Mouse (Mus musculus): ENCODE data around the gene Il10rb. TPM values are rescaled to one million over a fixed set of nuclear protein-coding genes. Genes with fewer than 3 reads are reported as not detected.

Il10rb gene
- polyA plus RNA-seq, 1 experiment from 2014 or later, result 7.7 TPM

GRCm38 (mm10) chr16:91403784-91404183, 2.2 kb upstream of the Il10rb start:
- Histone ChIP-seq H3K9ac (ENCODE audit: low read length) (no peak overlapping the region), H3K4me3 (ENCODE audit: low read depth, low read length) (no peak overlapping the region), H3K4me1 (ENCODE audit: control insufficient read depth, insufficient read depth, low read length) (peaks cover 4% of the 10 kb centered on the region; the same call in 1 of the 2 replicates), H3K4me2 (ENCODE audit: low read length) (no peak overlapping the region), H3K27ac (ENCODE audit: low read depth, low read length) (no peak overlapping the region), H3K9me3 (replicated peaks; ENCODE audit: control insufficient read depth, low read length) (no peaks in the 10 kb centered on the region), H3K36me3 (ENCODE audit: control insufficient read depth, insufficient read depth, low read length) (peaks cover 15% of the 10 kb centered on the region; the same call in 1 of the 2 replicates), H3K27me3 (replicated peaks; ENCODE audit: control insufficient read depth, insufficient read depth, low read length) (no peaks in the 10 kb centered on the region)
- no peak for ATAC-seq
- DNase-seq (ENCODE audit: low spot score), result no peak
- 84% methylated on average over 9 of the region's 9 CpGs for WGBS

- 92% methylated on average over 8 of the region's 8 CpGs for WGBS
- ATAC-seq, result no peak
Observed at GRCm38 (mm10) chr16:91404187-91404586, 1.8 kb upstream of the Il10rb start.

GRCm38 (mm10) chr16:91404828-91405577, 961 bp upstream of the Il10rb start:
- Histone ChIP-seq H3K9ac (ENCODE audit: low read length) (no peak overlapping the region), H3K27me3 (replicated peaks; ENCODE audit: control insufficient read depth, insufficient read depth, low read length) (no peaks in the 10 kb centered on the region), H3K4me1 (ENCODE audit: control insufficient read depth, insufficient read depth, low read length) (peaks cover 4% of the 10 kb centered on the region; the same call in 1 of the 2 replicates), H3K4me2 (ENCODE audit: low read length) (no peak overlapping the region), H3K9me3 (replicated peaks; ENCODE audit: control insufficient read depth, low read length) (no peaks in the 10 kb centered on the region), H3K36me3 (ENCODE audit: control insufficient read depth, insufficient read depth, low read length) (peaks cover 15% of the 10 kb centered on the region; the same call in 1 of the 2 replicates), H3K4me3 (ENCODE audit: low read depth, low read length) (no peak overlapping the region), H3K27ac (ENCODE audit: low read depth, low read length) (no peak overlapping the region)
- ATAC-seq (no peak), DNase-seq (ENCODE audit: low spot score) (no peak)
- WGBS, result 72% methylated on average over 10 of the region's 10 CpGs

More at GRCm38 (mm10) chr16:91404187-91404586, 1.8 kb upstream of the Il10rb start:
- H3K27me3 ChIP-seq (replicated peaks; ENCODE audit: control insufficient read depth, insufficient read depth, low read length), result no peaks in the 10 kb centered on the region
- H3K4me1 ChIP-seq (ENCODE audit: control insufficient read depth, insufficient read depth, low read length), result peaks cover 4% of the 10 kb centered on the region; the same call in 1 of the 2 replicates
- H3K4me3 ChIP-seq (ENCODE audit: low read depth, low read length), result no peak overlapping the region
- H3K36me3 ChIP-seq (ENCODE audit: control insufficient read depth, insufficient read depth, low read length), result peaks cover 15% of the 10 kb centered on the region; the same call in 1 of the 2 replicates
- no peaks in the 10 kb centered on the region for H3K9me3 ChIP-seq (replicated peaks; ENCODE audit: control insufficient read depth, low read length)
- no peak for DNase-seq (ENCODE audit: low spot score)
- no peak overlapping the region for H3K27ac ChIP-seq (ENCODE audit: low read depth, low read length)
- H3K4me2 ChIP-seq (ENCODE audit: low read length), result no peak overlapping the region
- no peak overlapping the region for H3K9ac ChIP-seq (ENCODE audit: low read length)

DNA sequence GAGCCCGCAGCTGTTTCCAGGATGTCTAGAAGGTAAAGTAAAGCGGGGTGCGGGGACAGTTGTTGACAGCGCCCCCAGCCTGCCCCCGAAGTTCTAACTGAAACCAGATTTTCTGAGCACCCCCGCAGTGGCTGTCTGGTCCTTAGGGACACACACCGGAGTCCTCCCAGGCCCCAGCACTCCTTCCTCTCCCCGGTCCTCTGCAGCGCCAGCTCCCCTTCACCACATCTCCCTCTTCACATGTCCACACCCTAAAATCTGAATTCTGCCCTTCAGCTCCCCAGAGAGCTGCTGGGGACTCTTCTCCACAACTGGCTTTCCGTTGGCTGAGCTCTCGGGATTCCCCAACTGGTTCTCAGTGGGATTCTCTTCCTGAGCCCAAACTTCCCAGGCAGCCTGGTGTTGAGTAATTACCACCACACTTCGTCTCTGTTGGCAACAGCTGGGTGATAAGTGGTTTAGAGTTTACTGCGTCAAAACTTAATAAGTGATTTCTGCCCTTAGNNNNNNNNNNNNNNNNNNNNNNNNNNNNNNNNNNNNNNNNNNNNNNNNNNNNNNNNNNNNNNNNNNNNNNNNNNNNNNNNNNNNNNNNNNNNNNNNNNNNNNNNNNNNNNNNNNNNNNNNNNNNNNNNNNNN, 739 bp downstream of the Il10rb start:
- DNase-seq (ENCODE audit: low spot score) (peak; percentile 40), ATAC-seq (peak; percentile 22)
- Histone ChIP-seq H3K9me3 (replicated peaks; ENCODE audit: control insufficient read depth, low read length) (no peaks in the 10 kb centered on the region), H3K4me2 (ENCODE audit: low read length) (peak overlapping the region; percentile 98), H3K36me3 (ENCODE audit: control insufficient read depth, insufficient read depth, low read length) (peaks cover 9% of the 10 kb centered on the region; the same call in 1 of the 2 replicates), H3K4me1 (ENCODE audit: control insufficient read depth, insufficient read depth, low read length) (peaks cover 4% of the 10 kb centered on the region; the same call in 1 of the 2 replicates), H3K4me3 (ENCODE audit: low read depth, low read length) (peak overlapping the region; percentile 58), H3K27ac (ENCODE audit: low read depth, low read length) (no peak overlapping the region; the same call in 1 of the 2 replicates), H3K27me3 (replicated peaks; ENCODE audit: control insufficient read depth, insufficient read depth, low read length) (no peaks in the 10 kb centered on the region), H3K9ac (ENCODE audit: low read length) (peak overlapping the region; percentile 75)
- WGBS, result 3% methylated on average over 13 of the region's 13 CpGs

- H3K4me2 ChIP-seq (ENCODE audit: low read length), result no peak overlapping the region
- H3K27me3 ChIP-seq (replicated peaks; ENCODE audit: control insufficient read depth, insufficient read depth, low read length), result no peaks in the 10 kb centered on the region
- no peak overlapping the region for H3K27ac ChIP-seq (ENCODE audit: low read depth, low read length)
- H3K4me1 ChIP-seq (ENCODE audit: control insufficient read depth, insufficient read depth, low read length), result no peaks in the 10 kb centered on the region
- ATAC-seq, result no peak
- no peak overlapping the region for H3K9ac ChIP-seq (ENCODE audit: low read length)
- H3K36me3 ChIP-seq (ENCODE audit: control insufficient read depth, insufficient read depth, low read length), result no peaks in the 10 kb centered on the region
- no peak overlapping the region for H3K4me3 ChIP-seq (ENCODE audit: low read depth, low read length)
- WGBS, result 83% methylated on average over 12 of the region's 12 CpGs
- no peak for DNase-seq (ENCODE audit: low spot score)
- H3K9me3 ChIP-seq (replicated peaks; ENCODE audit: control insufficient read depth, low read length), result no peaks in the 10 kb centered on the region
Observed at GRCm38 (mm10) chr16:91413102-91413844, 7.3 kb downstream of the Il10rb start.

GRCm38 (mm10) chr16:91415391-91416189, 9.6 kb downstream of the Il10rb start:
- Histone ChIP-seq H3K4me2 (ENCODE audit: low read length) (no peak overlapping the region), H3K4me3 (ENCODE audit: low read depth, low read length) (no peak overlapping the region), H3K27ac (ENCODE audit: low read depth, low read length) (no peak overlapping the region), H3K36me3 (ENCODE audit: control insufficient read depth, insufficient read depth, low read length) (no peaks in the 10 kb centered on the region), H3K27me3 (replicated peaks; ENCODE audit: control insufficient read depth, insufficient read depth, low read length) (no peaks in the 10 kb centered on the region), H3K4me1 (ENCODE audit: control insufficient read depth, insufficient read depth, low read length) (no peaks in the 10 kb centered on the region), H3K9ac (ENCODE audit: low read length) (no peak overlapping the region), H3K9me3 (replicated peaks; ENCODE audit: control insufficient read depth, low read length) (no peaks in the 10 kb centered on the region)
- no peak for DNase-seq (ENCODE audit: low spot score)
- no peak for ATAC-seq
- WGBS, result 90% methylated on average over 9 of the region's 9 CpGs

DNA sequence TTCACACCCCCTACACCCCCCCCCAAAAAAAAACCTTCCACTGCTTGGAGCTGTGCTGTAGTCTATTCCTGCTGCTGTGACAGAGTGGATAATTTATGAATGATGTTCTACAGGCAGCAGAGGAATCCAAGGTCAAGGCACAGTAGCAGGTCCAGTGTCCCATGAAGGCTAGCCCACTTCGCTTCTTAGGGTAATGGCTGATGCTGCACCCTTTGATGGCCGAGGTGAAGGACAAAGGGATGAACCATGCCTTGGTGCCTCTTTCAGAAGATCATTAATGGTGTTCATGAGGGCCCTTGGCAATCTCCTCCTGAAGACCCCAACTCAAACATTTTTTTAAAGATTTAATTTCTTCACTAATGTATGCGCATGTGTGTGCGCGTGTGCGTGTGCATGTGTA, 10.4 kb downstream of the Il10rb start:
- no peak overlapping the region for H3K9ac ChIP-seq (ENCODE audit: low read length)
- H3K9me3 ChIP-seq (replicated peaks; ENCODE audit: control insufficient read depth, low read length), result no peaks in the 10 kb centered on the region
- 95% methylated on average over 6 of the region's 6 CpGs for WGBS
- no peak for ATAC-seq
- no peak overlapping the region for H3K27ac ChIP-seq (ENCODE audit: low read depth, low read length)
- H3K36me3 ChIP-seq (ENCODE audit: control insufficient read depth, insufficient read depth, low read length), result no peaks in the 10 kb centered on the region
- no peaks in the 10 kb centered on the region for H3K4me1 ChIP-seq (ENCODE audit: control insufficient read depth, insufficient read depth, low read length)
- no peak overlapping the region for H3K4me3 ChIP-seq (ENCODE audit: low read depth, low read length)
- H3K4me2 ChIP-seq (ENCODE audit: low read length), result no peak overlapping the region
- no peak for DNase-seq (ENCODE audit: low spot score)
- no peaks in the 10 kb centered on the region for H3K27me3 ChIP-seq (replicated peaks; ENCODE audit: control insufficient read depth, insufficient read depth, low read length)

- ATAC-seq (no peak), DNase-seq (ENCODE audit: low spot score) (no peak)
- Histone ChIP-seq H3K4me2 (ENCODE audit: low read length) (no peak overlapping the region), H3K27me3 (replicated peaks; ENCODE audit: control insufficient read depth, insufficient read depth, low read length) (no peaks in the 10 kb centered on the region), H3K4me3 (ENCODE audit: low read depth, low read length) (no peak overlapping the region), H3K36me3 (ENCODE audit: control insufficient read depth, insufficient read depth, low read length) (no peaks in the 10 kb centered on the region), H3K27ac (ENCODE audit: low read depth, low read length) (no peak overlapping the region), H3K9ac (ENCODE audit: low read length) (no peak overlapping the region), H3K4me1 (ENCODE audit: control insufficient read depth, insufficient read depth, low read length) (no peaks in the 10 kb centered on the region), H3K9me3 (replicated peaks; ENCODE audit: control insufficient read depth, low read length) (no peaks in the 10 kb centered on the region)
- 88% methylated on average over 7 of the region's 7 CpGs for WGBS
Observed at GRCm38 (mm10) chr16:91416938-91417337, 11.0 kb downstream of the Il10rb start.
